Mouse (Mus musculus): ENCODE data around the gene Met. TPM values are rescaled to one million over a fixed set of nuclear protein-coding genes. Genes with fewer than 3 reads are reported as not detected.

Met gene
- polyA plus RNA-seq, 1 experiment from 2014 or later = 2.1 TPM

- Histone ChIP-seq H3K27ac (ENCODE audit: low read depth, low read length) (no peak overlapping the region), H3K9ac (ENCODE audit: low read depth, low read length) (no peak overlapping the region), H3K9me3 (replicated peaks; ENCODE audit: control insufficient read depth, low read length) (no peaks in the 10 kb centered on the region; the same call in 1 of the 2 replicates), H3K4me2 (no peak overlapping the region), H3K4me3 (ENCODE audit: low read depth, low read length) (no peak overlapping the region), H3K27me3 (ENCODE audit: control insufficient read depth, insufficient read depth, low read length) (peaks cover 1% of the 10 kb centered on the region; the same call in 1 of the 2 replicates), H3K36me3 (ENCODE audit: control insufficient read depth, insufficient read depth, low read length) (no peaks in the 10 kb centered on the region), H3K4me1 (ENCODE audit: control insufficient read depth, insufficient read depth, low read length) (no peaks in the 10 kb centered on the region)
- no peak for ATAC-seq (replicated peaks; ENCODE audit: insufficient number of reproducible peaks, low FRiP score, low TSS enrichment)
- WGBS (ENCODE audit: insufficient replicate concordance) = 89% methylated on average over 2 of the region's 2 CpGs
Measured at GRCm38 (mm10) chr6:17593971-17594370, 130.4 kb downstream of the Met start.

- Histone ChIP-seq H3K9ac (ENCODE audit: low read depth, low read length) (no peak overlapping the region), H3K4me1 (ENCODE audit: control insufficient read depth, insufficient read depth, low read length) (no peaks in the 10 kb centered on the region), H3K4me2 (no peak overlapping the region), H3K4me3 (ENCODE audit: low read depth, low read length) (no peak overlapping the region), H3K27ac (ENCODE audit: low read depth, low read length) (no peak overlapping the region), H3K36me3 (ENCODE audit: control insufficient read depth, insufficient read depth, low read length) (no peaks in the 10 kb centered on the region), H3K27me3 (ENCODE audit: control insufficient read depth, insufficient read depth, low read length) (no peaks in the 10 kb centered on the region), H3K9me3 (replicated peaks; ENCODE audit: control insufficient read depth, low read length) (no peaks in the 10 kb centered on the region; the same call in 1 of the 2 replicates)
- WGBS (ENCODE audit: insufficient replicate concordance) = 83% methylated on average over 11 of the region's 11 CpGs
- ATAC-seq (replicated peaks; ENCODE audit: insufficient number of reproducible peaks, low FRiP score, low TSS enrichment) = no peak
Measured at GRCm38 (mm10) chr6:17595712-17596462, 132.3 kb downstream of the Met start.

GRCm38 (mm10) chr6:17599373-17599772 lies 135.8 kb downstream of the Met start:
- Histone ChIP-seq H3K4me2 (no peak overlapping the region), H3K27me3 (ENCODE audit: control insufficient read depth, insufficient read depth, low read length) (no peaks in the 10 kb centered on the region), H3K9ac (ENCODE audit: low read depth, low read length) (no peak overlapping the region), H3K4me3 (ENCODE audit: low read depth, low read length) (no peak overlapping the region), H3K9me3 (replicated peaks; ENCODE audit: control insufficient read depth, low read length) (no peaks in the 10 kb centered on the region; the same call in 1 of the 2 replicates), H3K36me3 (ENCODE audit: control insufficient read depth, insufficient read depth, low read length) (no peaks in the 10 kb centered on the region), H3K4me1 (ENCODE audit: control insufficient read depth, insufficient read depth, low read length) (no peaks in the 10 kb centered on the region), H3K27ac (ENCODE audit: low read depth, low read length) (no peak overlapping the region)
- WGBS (ENCODE audit: insufficient replicate concordance) = 80% methylated on average over 5 of the region's 5 CpGs
- ATAC-seq (replicated peaks; ENCODE audit: insufficient number of reproducible peaks, low FRiP score, low TSS enrichment) = no peak

GRCm38 (mm10) chr6:17601526-17601925 lies 137.9 kb downstream of the Met start:
- Histone ChIP-seq H3K27me3 (ENCODE audit: control insufficient read depth, insufficient read depth, low read length) (no peaks in the 10 kb centered on the region), H3K36me3 (ENCODE audit: control insufficient read depth, insufficient read depth, low read length) (no peaks in the 10 kb centered on the region), H3K9ac (ENCODE audit: low read depth, low read length) (no peak overlapping the region), H3K27ac (ENCODE audit: low read depth, low read length) (no peak overlapping the region), H3K4me1 (ENCODE audit: control insufficient read depth, insufficient read depth, low read length) (no peaks in the 10 kb centered on the region), H3K4me3 (ENCODE audit: low read depth, low read length) (no peak overlapping the region), H3K4me2 (no peak overlapping the region), H3K9me3 (replicated peaks; ENCODE audit: control insufficient read depth, low read length) (no peaks in the 10 kb centered on the region; the same call in 1 of the 2 replicates)
- ATAC-seq (replicated peaks; ENCODE audit: insufficient number of reproducible peaks, low FRiP score, low TSS enrichment) = no peak
- 19% methylated on average over 2 of the region's 2 CpGs for WGBS (ENCODE audit: insufficient replicate concordance)

- H3K27me3 ChIP-seq (ENCODE audit: control insufficient read depth, insufficient read depth, low read length) = no peaks in the 10 kb centered on the region
Measured at GRCm38 (mm10) chr6:17606915-17607314, 143.3 kb downstream of the Met start.

GRCm38 (mm10) chr6:17611352-17612010 lies 147.9 kb downstream of the Met start:
- H3K4me3 ChIP-seq (ENCODE audit: low read depth, low read length) = no peak overlapping the region
- no peaks in the 10 kb centered on the region for H3K27me3 ChIP-seq (ENCODE audit: control insufficient read depth, insufficient read depth, low read length)
- no peaks in the 10 kb centered on the region for H3K36me3 ChIP-seq (ENCODE audit: control insufficient read depth, insufficient read depth, low read length)
- no peak overlapping the region for H3K9ac ChIP-seq (ENCODE audit: low read depth, low read length)
- no peak for ATAC-seq (replicated peaks; ENCODE audit: insufficient number of reproducible peaks, low FRiP score, low TSS enrichment)
- H3K4me1 ChIP-seq (ENCODE audit: control insufficient read depth, insufficient read depth, low read length) = no peaks in the 10 kb centered on the region
- H3K9me3 ChIP-seq (replicated peaks; ENCODE audit: control insufficient read depth, low read length) = no peaks in the 10 kb centered on the region
- no peak overlapping the region for H3K4me2 ChIP-seq
- no peak overlapping the region for H3K27ac ChIP-seq (ENCODE audit: low read depth, low read length)
- 80% methylated on average over 11 of the region's 11 CpGs for WGBS (ENCODE audit: insufficient replicate concordance)

More at GRCm38 (mm10) chr6:17606915-17607314, 143.3 kb downstream of the Met start:
- Histone ChIP-seq H3K27ac (ENCODE audit: low read depth, low read length) (no peak overlapping the region), H3K4me3 (ENCODE audit: low read depth, low read length) (no peak overlapping the region), H3K4me1 (ENCODE audit: control insufficient read depth, insufficient read depth, low read length) (no peaks in the 10 kb centered on the region), H3K9me3 (replicated peaks; ENCODE audit: control insufficient read depth, low read length) (no peaks in the 10 kb centered on the region), H3K9ac (ENCODE audit: low read depth, low read length) (no peak overlapping the region), H3K4me2 (no peak overlapping the region), H3K36me3 (ENCODE audit: control insufficient read depth, insufficient read depth, low read length) (no peaks in the 10 kb centered on the region)
- 83% methylated on average over 1 of the region's 1 CpGs for WGBS (ENCODE audit: insufficient replicate concordance)
- no peak for ATAC-seq (replicated peaks; ENCODE audit: insufficient number of reproducible peaks, low FRiP score, low TSS enrichment)

GRCm38 (mm10) chr6:17612652-17613051 lies 149.1 kb downstream of the Met start:
- H3K4me2 ChIP-seq = no peak overlapping the region
- no peak overlapping the region for H3K4me3 ChIP-seq (ENCODE audit: low read depth, low read length)
- no peaks in the 10 kb centered on the region for H3K27me3 ChIP-seq (ENCODE audit: control insufficient read depth, insufficient read depth, low read length)
- H3K27ac ChIP-seq (ENCODE audit: low read depth, low read length) = no peak overlapping the region
- H3K9ac ChIP-seq (ENCODE audit: low read depth, low read length) = no peak overlapping the region
- H3K36me3 ChIP-seq (ENCODE audit: control insufficient read depth, insufficient read depth, low read length) = no peaks in the 10 kb centered on the region
- no peak for ATAC-seq (replicated peaks; ENCODE audit: insufficient number of reproducible peaks, low FRiP score, low TSS enrichment)
- WGBS (ENCODE audit: insufficient replicate concordance) = 59% methylated on average over 4 of the region's 4 CpGs
- H3K9me3 ChIP-seq (replicated peaks; ENCODE audit: control insufficient read depth, low read length) = no peaks in the 10 kb centered on the region
- no peaks in the 10 kb centered on the region for H3K4me1 ChIP-seq (ENCODE audit: control insufficient read depth, insufficient read depth, low read length)

- H3K36me3 ChIP-seq (ENCODE audit: control insufficient read depth, insufficient read depth, low read length) = no peaks in the 10 kb centered on the region
- H3K9ac ChIP-seq (ENCODE audit: low read depth, low read length) = no peak overlapping the region
- WGBS (ENCODE audit: insufficient replicate concordance) = 76% methylated on average over 4 of the region's 4 CpGs
- no peaks in the 10 kb centered on the region for H3K27me3 ChIP-seq (ENCODE audit: control insufficient read depth, insufficient read depth, low read length)
- no peak for ATAC-seq (replicated peaks; ENCODE audit: insufficient number of reproducible peaks, low FRiP score, low TSS enrichment)
- H3K9me3 ChIP-seq (replicated peaks; ENCODE audit: control insufficient read depth, low read length) = no peaks in the 10 kb centered on the region
- H3K4me2 ChIP-seq = no peak overlapping the region
- H3K4me3 ChIP-seq (ENCODE audit: low read depth, low read length) = no peak overlapping the region
- H3K27ac ChIP-seq (ENCODE audit: low read depth, low read length) = no peak overlapping the region
- H3K4me1 ChIP-seq (ENCODE audit: control insufficient read depth, insufficient read depth, low read length) = no peaks in the 10 kb centered on the region
Measured at GRCm38 (mm10) chr6:17620823-17621222, 157.2 kb downstream of the Met start.

Data from heart, embryonic 11.5 days (tissue).